ENCODE assay signal across 21 mouse cellular contexts in genomic region chr5:34302377-34302776, GRCm38 (mm10). TPM values are rescaled to one million over a fixed set of nuclear protein-coding genes. Genes with fewer than 3 reads are reported as not detected.
"Had no signal": no experiment of that assay in that cellular context is flagged by ENCODE, and none has a peak within 500 bp of the region (broad histone marks: within the 10 kb centered on the region; RNA-seq: fewer than 3 reads in every experiment).

No protein-coding gene starts in this region.

- H3K27ac ChIP-seq: neural tube, embryonic 12.5 days; neural tube, embryonic 13.5 days; neural tube, embryonic 15.5 days; stomach, embryonic 15.5 days; stomach, postnatal 0 days had no signal

- H3K9ac ChIP-seq: neural tube, embryonic 12.5 days; neural tube, embryonic 13.5 days; neural tube, embryonic 15.5 days; stomach, embryonic 15.5 days had no signal

- H3K27me3 ChIP-seq: neural tube, embryonic 12.5 days; neural tube, embryonic 13.5 days; stomach, embryonic 15.5 days had no signal

- H3K36me3 ChIP-seq: neural tube, embryonic 12.5 days; neural tube, embryonic 13.5 days; neural tube, embryonic 15.5 days; stomach, embryonic 15.5 days had no signal

- H3K4me3 ChIP-seq: neural tube, embryonic 12.5 days; neural tube, embryonic 13.5 days; neural tube, embryonic 15.5 days; stomach, embryonic 15.5 days had no signal

- H3K4me2 ChIP-seq: neural tube, embryonic 12.5 days; neural tube, embryonic 13.5 days; neural tube, embryonic 15.5 days; stomach, embryonic 15.5 days had no signal

- DNase-seq: retina, postnatal 1 day; right cerebral cortex, adult 18-20 months; right cerebral cortex, postnatal 14 days; right cerebral cortex, postnatal 25 days; right cerebral cortex, postnatal 4 days; spleen, adult 18-20 months; thymus, adult 18-20 months; thymus, adult 2 months; thymus, postnatal 14 days; thymus, postnatal 25 days; thymus, postnatal 36 days; thymus, postnatal 4 days had no signal

- H3K4me1 ChIP-seq: neural tube, embryonic 12.5 days; neural tube, embryonic 13.5 days; neural tube, embryonic 15.5 days; stomach, embryonic 15.5 days had no signal

- H3K9me3 ChIP-seq: neural tube, embryonic 12.5 days; neural tube, embryonic 13.5 days; neural tube, embryonic 15.5 days; stomach, embryonic 15.5 days had no signal

RNA-seq across cellular contexts. Expression of gene Cfap99, which starts 14.0 kb away (rescaled TPM):
- polyA plus RNA-seq: neural tube, embryonic 12.5 days; neural tube, embryonic 13.5 days; neural tube, embryonic 15.5 days; small intestine, adult 2 months; stomach, embryonic 14.5 days; stomach, embryonic 15.5 days; stomach, embryonic 16.5 days; thymus, adult 2 months; thymus, postnatal 0 days had no signal
